Mouse (Mus musculus): ENCODE measurements around the gene Slc39a11. TPM values are rescaled to one million over a fixed set of nuclear protein-coding genes. Genes with fewer than 3 reads are reported as not detected.

The Slc39a11 gene
- polyA plus RNA-seq, 1 experiment from 2014 or later, result 18.6 TPM

DNA sequence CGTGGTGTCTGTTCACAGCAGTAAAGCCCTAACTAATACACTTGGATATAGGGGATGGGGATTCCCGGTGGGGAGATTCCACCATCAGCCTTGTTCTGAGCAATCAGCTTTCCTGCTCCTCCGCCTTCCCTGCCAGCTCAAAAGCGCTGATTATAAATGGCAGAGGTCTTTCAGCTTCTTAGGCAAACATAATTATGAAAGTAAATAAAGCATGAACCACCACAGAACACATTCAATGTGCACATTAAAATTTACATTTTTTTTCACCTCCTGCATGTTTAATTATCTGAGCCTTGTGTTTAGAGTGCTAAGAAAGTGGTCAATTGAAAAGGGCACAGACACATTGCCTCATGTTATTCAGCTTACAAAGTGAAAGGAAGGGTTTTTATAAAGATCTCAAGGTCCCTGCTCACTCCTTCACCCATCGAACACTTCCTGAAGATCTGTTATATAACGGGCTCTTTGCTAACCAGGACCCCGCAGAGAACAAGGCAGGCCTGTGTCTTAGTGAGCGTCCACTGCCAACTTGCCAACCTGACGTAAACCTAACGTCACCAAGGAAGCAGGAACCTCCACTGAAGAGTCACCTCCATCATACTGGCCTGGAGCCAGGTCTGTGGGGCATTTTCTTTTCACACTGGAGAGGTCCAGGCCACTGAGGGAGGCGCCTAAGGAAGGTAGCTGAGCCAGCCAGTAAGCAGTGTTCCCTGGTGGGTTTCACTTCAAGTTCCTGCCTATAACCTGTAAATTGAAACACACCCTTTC, 142.0 kb downstream of the Slc39a11 start:
- H3K4me3 ChIP-seq (ENCODE audit: low read depth, low read length), result no peak overlapping the region
- no peak overlapping the region for H3K27ac ChIP-seq (ENCODE audit: low read length)
- no peak overlapping the region for H3K4me2 ChIP-seq (replicated peaks; ENCODE audit: low read depth, low read length)
- 75% methylated on average over 11 of the region's 11 CpGs for WGBS
- H3K36me3 ChIP-seq (ENCODE audit: control insufficient read depth, insufficient read depth, low read length), result no peaks in the 10 kb centered on the region
- no peak overlapping the region for H3K9ac ChIP-seq (replicated peaks; ENCODE audit: low read depth, low read length)
- H3K9me3 ChIP-seq (ENCODE audit: control insufficient read depth, low read depth, low read length), result no peaks in the 10 kb centered on the region
- H3K27me3 ChIP-seq (ENCODE audit: control insufficient read depth, insufficient read depth, low read length), result no peaks in the 10 kb centered on the region
- 0 out of 2 replicates have a peak, but pooled peaks cover 4% of the 10 kb centered on the region for H3K4me1 ChIP-seq (ENCODE audit: control insufficient read depth, insufficient read depth, low read length)
- no peak; the same call in 1 of the 2 replicates for ATAC-seq (ENCODE audit: insufficient number of reproducible peaks, insufficient read depth, low FRiP score, low read depth)

DNA sequence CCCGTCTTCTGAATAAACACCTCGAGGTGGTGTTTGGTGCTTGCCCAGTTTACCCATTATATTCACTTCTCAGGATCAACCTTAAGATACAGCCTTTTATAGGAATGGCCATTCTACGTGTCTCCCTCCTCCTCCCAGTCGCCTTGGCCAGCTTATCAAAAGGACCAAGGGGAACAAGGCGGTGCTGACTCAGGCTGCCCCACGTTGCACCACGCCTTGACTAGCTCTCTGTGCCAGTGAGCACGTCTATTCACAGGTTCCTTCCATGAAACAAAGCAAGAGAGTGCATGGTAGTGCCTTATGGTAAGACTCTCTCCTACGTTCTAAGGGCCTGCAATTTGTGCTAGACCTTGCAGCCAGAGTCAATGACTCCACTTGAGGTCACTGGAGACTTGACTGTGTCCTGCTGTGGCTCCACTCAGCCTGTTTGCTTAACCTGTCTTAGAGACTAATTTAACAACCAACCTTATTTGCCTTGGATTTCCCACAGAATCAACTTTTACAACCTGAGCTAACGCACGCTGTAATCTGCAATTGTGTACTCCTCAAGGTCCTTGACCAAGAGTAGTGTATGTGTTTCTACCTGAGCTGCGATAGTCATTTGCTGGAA, 144.2 kb downstream of the Slc39a11 start:
- WGBS, result 84% methylated on average over 12 of the region's 12 CpGs
- ATAC-seq (ENCODE audit: insufficient number of reproducible peaks, insufficient read depth, low FRiP score, low read depth), result no peak
- Histone ChIP-seq H3K9me3 (ENCODE audit: control insufficient read depth, low read depth, low read length) (no peaks in the 10 kb centered on the region), H3K4me2 (replicated peaks; ENCODE audit: low read depth, low read length) (no peak overlapping the region), H3K4me3 (ENCODE audit: low read depth, low read length) (no peak overlapping the region), H3K9ac (replicated peaks; ENCODE audit: low read depth, low read length) (no peak overlapping the region), H3K27me3 (ENCODE audit: control insufficient read depth, insufficient read depth, low read length) (no peaks in the 10 kb centered on the region), H3K36me3 (ENCODE audit: control insufficient read depth, insufficient read depth, low read length) (no peaks in the 10 kb centered on the region), H3K27ac (ENCODE audit: low read length) (no peak overlapping the region), H3K4me1 (ENCODE audit: control insufficient read depth, insufficient read depth, low read length) (0 out of 2 replicates have a peak, but pooled peaks cover 4% of the 10 kb centered on the region)

DNA sequence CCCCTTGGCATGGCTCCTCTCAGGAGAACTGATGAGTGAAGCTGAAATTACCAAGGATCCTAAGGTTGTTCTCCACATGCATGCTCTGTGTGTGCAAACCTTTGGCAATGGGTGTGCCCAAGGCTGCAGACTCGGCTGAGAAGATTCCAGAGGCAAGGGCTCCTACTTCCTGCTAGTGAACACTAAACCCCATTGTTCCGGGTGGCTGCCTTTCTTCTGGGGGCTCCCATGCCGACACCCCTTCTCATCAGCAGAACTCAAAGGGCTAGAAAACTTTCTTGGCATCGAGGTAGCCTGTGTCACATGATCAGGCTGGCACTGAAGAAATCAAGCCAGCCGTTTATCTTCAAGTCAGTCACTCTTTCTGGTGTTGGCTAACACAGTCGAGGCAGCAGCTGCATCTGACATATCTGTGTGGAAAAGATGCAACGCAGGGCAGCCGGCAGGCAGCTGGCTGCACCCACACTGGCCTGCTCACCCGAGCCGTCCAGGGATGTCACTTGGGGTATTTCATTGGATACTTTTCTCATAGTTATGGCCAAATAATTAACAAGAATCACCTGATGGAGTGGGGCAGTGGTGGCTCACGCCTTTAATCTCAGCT, 145.3 kb downstream of the Slc39a11 start:
- H3K4me2 ChIP-seq (replicated peaks; ENCODE audit: low read depth, low read length), result no peak overlapping the region
- no peak overlapping the region for H3K4me3 ChIP-seq (ENCODE audit: low read depth, low read length)
- H3K4me1 ChIP-seq (ENCODE audit: control insufficient read depth, insufficient read depth, low read length), result 0 out of 2 replicates have a peak, but pooled peaks cover 4% of the 10 kb centered on the region
- no peaks in the 10 kb centered on the region for H3K27me3 ChIP-seq (ENCODE audit: control insufficient read depth, insufficient read depth, low read length)
- no peaks in the 10 kb centered on the region for H3K9me3 ChIP-seq (ENCODE audit: control insufficient read depth, low read depth, low read length)
- H3K36me3 ChIP-seq (ENCODE audit: control insufficient read depth, insufficient read depth, low read length), result no peaks in the 10 kb centered on the region
- H3K27ac ChIP-seq (ENCODE audit: low read length), result no peak overlapping the region
- no peak for ATAC-seq (ENCODE audit: insufficient number of reproducible peaks, insufficient read depth, low FRiP score, low read depth)
- 65% methylated on average over 11 of the region's 11 CpGs for WGBS
- H3K9ac ChIP-seq (replicated peaks; ENCODE audit: low read depth, low read length), result no peak overlapping the region

DNA sequence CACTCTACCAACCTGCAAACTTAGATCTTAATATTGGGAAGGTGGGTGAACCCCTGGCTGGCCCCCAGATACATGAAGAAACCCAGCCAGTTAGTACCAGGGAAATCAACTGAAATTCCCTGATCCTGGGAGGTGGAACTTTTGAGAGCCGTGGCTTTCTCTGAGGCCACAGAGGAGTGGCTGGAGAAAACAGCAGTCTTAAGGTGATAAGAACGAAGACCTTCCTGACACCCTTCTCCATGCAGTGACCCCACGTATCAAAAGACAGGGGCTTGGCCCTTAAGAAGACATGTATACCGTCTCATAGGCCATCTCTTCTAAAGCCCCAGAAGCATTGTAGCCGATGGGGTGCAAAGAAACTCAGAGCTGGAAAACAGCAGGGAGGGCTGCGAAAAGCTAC, 146.9 kb downstream of the Slc39a11 start:
- no peaks in the 10 kb centered on the region for H3K27me3 ChIP-seq (ENCODE audit: control insufficient read depth, insufficient read depth, low read length)
- no peak overlapping the region for H3K9ac ChIP-seq (replicated peaks; ENCODE audit: low read depth, low read length)
- no peak overlapping the region for H3K27ac ChIP-seq (ENCODE audit: low read length)
- 0 out of 2 replicates have a peak, but pooled peaks cover under 1% of the 10 kb centered on the region for H3K4me1 ChIP-seq (ENCODE audit: control insufficient read depth, insufficient read depth, low read length)
- no peak overlapping the region for H3K4me3 ChIP-seq (ENCODE audit: low read depth, low read length)
- WGBS, result 84% methylated on average over 6 of the region's 6 CpGs
- no peaks in the 10 kb centered on the region for H3K36me3 ChIP-seq (ENCODE audit: control insufficient read depth, insufficient read depth, low read length)
- no peak overlapping the region for H3K4me2 ChIP-seq (replicated peaks; ENCODE audit: low read depth, low read length)
- no peaks in the 10 kb centered on the region for H3K9me3 ChIP-seq (ENCODE audit: control insufficient read depth, low read depth, low read length)
- no peak for ATAC-seq (ENCODE audit: insufficient number of reproducible peaks, insufficient read depth, low FRiP score, low read depth)

DNA sequence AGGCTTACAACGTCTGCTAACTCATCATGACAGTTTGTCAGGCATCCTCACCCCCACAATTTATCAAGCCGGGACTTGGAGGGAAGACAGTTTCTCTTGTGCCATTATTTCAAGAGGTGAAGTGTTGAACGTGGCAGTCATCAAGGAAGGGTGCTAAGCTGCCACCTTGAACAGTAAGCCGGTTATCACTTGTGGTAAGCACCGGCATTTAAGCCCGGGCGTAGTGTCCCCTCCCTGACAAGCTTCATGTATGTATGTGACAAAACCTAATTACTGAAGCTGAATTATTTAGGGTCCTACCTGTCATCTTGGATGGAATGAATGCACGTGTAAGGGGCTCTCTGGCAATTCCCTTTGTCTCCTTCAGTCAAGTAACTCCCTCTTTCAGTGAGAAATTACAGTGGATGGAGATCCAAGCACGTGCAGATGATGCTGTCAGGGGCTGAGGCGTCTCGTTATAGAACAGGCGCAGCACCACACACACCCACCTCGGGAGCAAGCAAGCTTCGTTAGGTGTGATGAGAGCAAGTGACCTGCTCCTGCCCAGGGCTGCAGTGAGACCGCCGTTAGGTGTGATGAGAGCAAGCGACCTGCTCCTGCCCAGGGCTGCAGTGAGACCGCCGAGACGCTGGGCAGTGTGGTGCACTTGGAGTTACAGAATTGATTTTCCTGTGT, 149.1 kb downstream of the Slc39a11 start:
- Histone ChIP-seq H3K4me1 (ENCODE audit: control insufficient read depth, insufficient read depth, low read length) (no peaks in the 10 kb centered on the region), H3K36me3 (ENCODE audit: control insufficient read depth, insufficient read depth, low read length) (no peaks in the 10 kb centered on the region), H3K9ac (replicated peaks; ENCODE audit: low read depth, low read length) (no peak overlapping the region), H3K9me3 (ENCODE audit: control insufficient read depth, low read depth, low read length) (no peaks in the 10 kb centered on the region), H3K4me2 (replicated peaks; ENCODE audit: low read depth, low read length) (no peak overlapping the region), H3K27me3 (ENCODE audit: control insufficient read depth, insufficient read depth, low read length) (no peaks in the 10 kb centered on the region), H3K27ac (ENCODE audit: low read length) (no peak overlapping the region), H3K4me3 (ENCODE audit: low read depth, low read length) (no peak overlapping the region)
- 81% methylated on average over 20 of the region's 20 CpGs for WGBS
- no peak for ATAC-seq (ENCODE audit: insufficient number of reproducible peaks, insufficient read depth, low FRiP score, low read depth)

DNA sequence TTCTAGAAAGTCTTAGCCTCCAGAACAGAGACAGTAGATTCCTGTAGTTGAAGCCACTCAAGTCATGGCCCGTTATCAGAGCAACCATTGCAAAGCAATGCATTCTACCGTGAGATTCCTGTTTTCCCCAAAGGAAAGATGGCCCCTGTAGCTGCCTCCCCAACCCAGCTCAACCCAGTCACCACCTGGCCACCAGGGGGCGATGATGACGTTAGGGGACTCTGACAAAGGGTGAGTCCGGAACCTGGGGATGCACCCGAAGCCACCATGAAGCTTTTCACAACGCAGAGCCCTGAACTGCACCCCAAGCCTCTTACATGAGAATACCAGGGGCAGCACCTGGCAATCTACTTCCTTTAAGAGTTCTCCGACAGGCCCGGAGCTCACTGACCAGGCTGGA, 151.0 kb downstream of the Slc39a11 start:
- Histone ChIP-seq H3K4me3 (ENCODE audit: low read depth, low read length) (no peak overlapping the region), H3K4me2 (replicated peaks; ENCODE audit: low read depth, low read length) (no peak overlapping the region), H3K27me3 (ENCODE audit: control insufficient read depth, insufficient read depth, low read length) (no peaks in the 10 kb centered on the region), H3K4me1 (ENCODE audit: control insufficient read depth, insufficient read depth, low read length) (no peaks in the 10 kb centered on the region), H3K9me3 (ENCODE audit: control insufficient read depth, low read depth, low read length) (no peaks in the 10 kb centered on the region), H3K9ac (replicated peaks; ENCODE audit: low read depth, low read length) (no peak overlapping the region), H3K27ac (ENCODE audit: low read length) (no peak overlapping the region), H3K36me3 (ENCODE audit: control insufficient read depth, insufficient read depth, low read length) (no peaks in the 10 kb centered on the region)
- ATAC-seq (ENCODE audit: insufficient number of reproducible peaks, insufficient read depth, low FRiP score, low read depth), result no peak
- WGBS, result 65% methylated on average over 9 of the region's 9 CpGs

DNA sequence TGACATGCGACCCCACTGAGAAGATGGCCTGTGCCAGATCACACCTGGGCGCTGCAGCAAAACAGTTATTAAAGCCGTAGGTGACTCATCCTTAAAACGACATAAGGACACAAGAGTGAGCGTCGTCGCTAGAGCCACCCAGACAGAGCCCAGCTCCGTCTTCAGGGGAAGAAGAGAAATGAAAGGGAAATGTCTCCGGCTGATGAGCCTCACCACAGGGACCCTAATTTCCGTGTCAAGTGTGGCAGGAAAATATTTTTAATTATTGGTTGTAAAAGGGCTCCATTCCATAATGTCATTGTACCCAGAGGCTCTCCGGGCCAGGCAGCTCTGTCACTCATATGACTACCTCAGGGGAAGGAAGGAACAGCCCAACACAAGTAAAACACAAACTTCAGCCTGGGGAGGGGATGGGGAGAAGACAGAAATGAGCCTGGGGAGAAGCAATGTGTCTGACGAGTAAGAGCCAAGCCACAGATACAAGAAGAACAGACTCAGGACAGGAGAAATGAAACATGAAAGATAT, 155.8 kb downstream of the Slc39a11 start:
- WGBS, result 87% methylated on average over 12 of the region's 12 CpGs

More for the DNA sequence above, 155.8 kb downstream of the Slc39a11 start:
- Histone ChIP-seq H3K4me2 (replicated peaks; ENCODE audit: low read depth, low read length) (no peak overlapping the region), H3K9me3 (ENCODE audit: control insufficient read depth, low read depth, low read length) (no peaks in the 10 kb centered on the region), H3K4me3 (ENCODE audit: low read depth, low read length) (no peak overlapping the region), H3K27ac (ENCODE audit: low read length) (no peak overlapping the region), H3K36me3 (ENCODE audit: control insufficient read depth, insufficient read depth, low read length) (no peaks in the 10 kb centered on the region), H3K27me3 (ENCODE audit: control insufficient read depth, insufficient read depth, low read length) (no peaks in the 10 kb centered on the region), H3K4me1 (ENCODE audit: control insufficient read depth, insufficient read depth, low read length) (no peaks in the 10 kb centered on the region), H3K9ac (replicated peaks; ENCODE audit: low read depth, low read length) (no peak overlapping the region)
- ATAC-seq (ENCODE audit: insufficient number of reproducible peaks, insufficient read depth, low FRiP score, low read depth), result no peak
